Mouse (Mus musculus) left cerebral cortex, postnatal 25 days (tissue): Measurements from ENCODE around the gene Myof. TPM values are rescaled to one million over a fixed set of nuclear protein-coding genes. Genes with fewer than 3 reads are reported as not detected.

Source experiments
- DNase-seq, 2 experiments: peaks; one replicate each; pipeline ENCODE4 v3.0.0; 2022; ENCODE audit warnings: low spot score in 2 of 2, mixed read lengths in 1 of 2
- intact Hi-C: fragments of 180-260 bp; cut with DNase I; formaldehyde crosslinking; loops from one replicate; pipeline ENCODE4 v1.15.1; 2025
- total RNA-seq, 2 experiments: library from RNA; stranded (reverse); gene quantifications; 2 replicates each; pipeline ENCODE4 v1.2.3; 2021

Gene Myof
- total RNA-seq, 2 experiments from 2014 or later, result 5.6 to 5.7 TPM

DNA sequence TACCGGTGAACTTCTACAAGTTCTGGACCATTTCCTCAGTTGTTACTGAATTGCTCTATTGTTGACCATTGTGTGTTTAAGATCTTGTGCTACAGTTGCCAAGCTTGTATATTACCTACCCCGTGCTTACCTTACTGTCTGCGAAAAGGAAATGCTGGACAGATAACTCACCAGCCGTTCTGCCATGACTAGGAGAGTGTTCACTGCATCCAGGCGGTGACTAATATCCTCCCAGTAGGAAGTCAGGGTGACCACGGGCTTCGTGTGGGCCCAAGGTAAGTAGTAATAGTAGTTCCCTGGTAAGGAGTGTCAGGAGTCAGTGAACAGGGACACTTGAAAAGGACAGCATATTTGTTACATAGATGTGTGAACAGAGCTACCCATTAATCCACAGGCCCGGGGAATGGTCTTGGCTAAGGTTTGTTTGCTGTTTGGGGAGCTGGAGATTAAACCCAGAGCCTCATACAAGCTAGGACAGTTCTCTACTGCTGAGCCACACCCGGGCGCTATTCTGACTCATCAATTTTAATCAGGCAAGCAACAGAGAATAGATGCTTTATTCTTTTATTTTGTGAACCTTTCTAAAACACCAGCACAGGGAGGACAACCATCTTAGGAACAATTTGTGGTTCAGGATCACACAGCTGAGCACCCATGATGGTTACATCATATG is 83.7 kb downstream of the Myof start:
- intact Hi-C loops, result loop anchor here (5.0 kb wide), 1 partner anchor 393 kb away; no protein-coding TSS in a partner anchor
- DNase-seq, result no peak

DNA sequence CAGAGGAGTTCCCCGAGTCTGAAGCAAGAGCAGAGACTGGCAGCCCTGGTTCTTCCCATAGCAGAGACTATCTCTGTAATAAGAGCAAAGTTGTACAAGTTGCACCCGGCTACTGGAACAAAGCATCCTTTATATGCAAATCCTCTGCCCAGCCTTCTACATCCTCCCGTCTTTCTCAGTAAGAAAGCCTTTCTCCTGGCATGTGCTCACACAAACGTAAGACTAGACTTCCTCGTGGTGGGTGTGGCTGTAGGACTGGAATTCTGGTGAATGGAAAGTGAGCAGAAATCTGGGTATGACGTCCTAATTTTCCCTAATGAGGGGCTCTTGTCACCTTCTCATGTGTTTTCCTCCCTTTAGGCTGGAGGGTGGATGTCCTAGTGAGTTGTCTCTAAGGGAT is 84.3 kb downstream of the Myof start:
- intact Hi-C loops, result loop anchor here (5.0 kb wide), 1 partner anchor 393 kb away; no protein-coding TSS in a partner anchor
- no peak for DNase-seq

- intact Hi-C loops, result loop anchor here (5.0 kb wide), 1 partner anchor 395 kb away; no protein-coding TSS in a partner anchor
These were observed 86.1 kb downstream of the Myof start for GRCm38 (mm10) chr19:37957256-37957655.

DNA sequence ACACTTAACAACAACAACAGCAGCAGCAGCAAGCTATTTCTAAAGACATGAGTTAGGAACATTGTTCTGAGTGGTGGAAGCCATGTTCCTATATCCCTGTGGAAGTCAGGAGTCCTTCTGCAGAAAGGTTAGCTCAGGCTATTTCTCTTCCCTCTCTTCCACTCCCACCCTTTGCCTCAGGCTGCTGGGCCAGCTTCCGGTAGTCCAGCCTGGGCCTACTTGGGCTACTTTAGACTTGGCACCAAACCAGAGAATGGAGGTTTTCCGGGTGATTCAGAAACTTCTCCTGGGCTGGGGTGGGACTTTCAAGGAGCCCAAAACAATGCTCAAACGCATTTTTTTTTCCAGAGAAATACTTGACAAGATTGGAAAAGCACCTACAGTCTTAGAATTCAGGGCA is 87.4 kb downstream of the Myof start:
- intact Hi-C loops, result loop anchor here (5.0 kb wide), 1 partner anchor 396 kb away; no protein-coding TSS in a partner anchor
- DNase-seq, result no peak

More at GRCm38 (mm10) chr19:37957256-37957655, 86.1 kb downstream of the Myof start:
- DNase-seq, result no peak

- intact Hi-C loops, result loop anchor here (1.0 to 5.0 kb wide), 4 partner anchors 87 to 397 kb away; partner anchors contain the start of gene Myof
- DNase-seq, result peak; percentile 77 to 86
These were observed 87.9 kb downstream of the Myof start for GRCm38 (mm10) chr19:37955425-37956001.

DNA sequence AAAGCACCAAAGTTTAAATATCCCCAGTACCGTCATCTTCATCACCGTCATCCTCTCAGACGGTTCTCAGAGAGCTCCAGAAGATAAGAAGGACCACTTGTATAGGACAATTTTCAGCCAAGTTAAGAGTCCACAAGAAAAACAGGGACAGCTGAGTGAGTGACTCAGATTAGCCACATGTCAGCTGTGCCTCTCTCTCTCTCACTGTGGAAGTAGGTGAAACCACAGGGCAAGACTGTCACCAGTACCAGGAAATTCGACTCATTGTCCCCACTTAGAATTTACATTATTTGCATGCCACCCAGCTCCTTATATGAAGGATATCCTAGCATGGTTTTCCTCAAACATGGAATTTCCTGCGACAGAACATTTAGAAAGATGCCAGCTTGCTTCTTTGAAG is 88.6 kb downstream of the Myof start:
- intact Hi-C loops, result loop anchor here (1.0 to 5.0 kb wide), 4 partner anchors 88 to 398 kb away; partner anchors contain the start of gene Myof
- DNase-seq, result no peak

DNA sequence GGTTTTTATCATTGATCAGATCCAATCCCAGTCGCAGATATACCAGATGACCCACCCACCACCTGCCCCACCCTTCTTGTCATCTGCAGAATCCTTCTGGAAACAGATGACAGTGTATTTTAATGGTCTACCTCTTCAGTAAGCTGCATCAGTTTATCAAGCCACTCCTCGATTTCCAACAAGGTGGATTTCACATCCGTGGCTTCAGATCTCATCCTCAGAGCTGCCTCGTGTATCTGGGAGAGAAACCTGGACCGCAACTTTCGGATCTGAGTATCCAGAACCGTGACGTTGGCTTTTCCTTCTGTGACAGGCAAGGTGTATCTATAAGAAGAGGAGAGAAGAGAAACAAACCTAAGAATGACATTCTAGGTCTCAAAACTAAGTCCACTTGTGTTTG is 89.1 kb downstream of the Myof start:
- no peak for DNase-seq
- intact Hi-C loops, result loop anchor here (2.0 kb wide), 2 partner anchors 89 to 245 kb away; partner anchors contain the start of gene Myof

- no peak for DNase-seq
- intact Hi-C loops, result no loop called here
These were observed 96.7 kb downstream of the Myof start for GRCm38 (mm10) chr19:37946696-37947095.

- intact Hi-C loops, result no loop called here
These were observed 97.3 kb downstream of the Myof start for GRCm38 (mm10) chr19:37946053-37946452.

GRCm38 (mm10) chr19:37939203-37939602 is 104.2 kb downstream of the Myof start:
- intact Hi-C loops, result loop anchor here (5.0 to 10.0 kb wide), 2 partner anchors 52 to 374 kb away; no protein-coding TSS in a partner anchor
- no peak for DNase-seq

More at GRCm38 (mm10) chr19:37946053-37946452, 97.3 kb downstream of the Myof start:
- no peak for DNase-seq

- DNase-seq, result no peak
- intact Hi-C loops, result loop anchor here (2.0 to 10.0 kb wide), 4 partner anchors 50 to 372 kb away; no protein-coding TSS in a partner anchor
These were observed 106.3 kb downstream of the Myof start for GRCm38 (mm10) chr19:37937092-37937491.

DNA sequence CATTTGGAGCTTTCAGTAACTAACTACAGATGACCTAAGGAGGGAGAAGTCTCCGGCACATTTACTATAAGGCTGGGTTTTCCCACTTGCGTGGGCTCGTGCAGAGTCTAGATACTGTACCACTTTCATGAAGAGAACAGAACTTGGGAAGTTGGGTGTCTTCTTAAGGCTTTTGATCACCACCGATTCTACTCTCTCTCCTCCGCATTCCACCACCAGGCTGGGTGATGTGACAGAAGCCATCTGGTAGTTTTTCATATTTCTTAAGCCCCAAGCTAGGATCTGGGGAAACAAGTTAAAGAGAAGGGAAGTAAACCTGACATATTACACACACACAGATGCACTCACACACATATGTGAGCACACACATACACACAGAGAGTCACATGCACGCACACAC is 108.7 kb downstream of the Myof start:
- intact Hi-C loops, result loop anchor here (5.0 to 10.0 kb wide), 2 partner anchors 47 to 370 kb away; no protein-coding TSS in a partner anchor
- DNase-seq, result peak in 1 of 2 experiments; percentile 52

- intact Hi-C loops, result loop anchor here (10.0 kb wide), 1 partner anchor 367 kb away; no protein-coding TSS in a partner anchor
- DNase-seq, result no peak
These were observed 111.2 kb downstream of the Myof start for GRCm38 (mm10) chr19:37932198-37932597.

DNA sequence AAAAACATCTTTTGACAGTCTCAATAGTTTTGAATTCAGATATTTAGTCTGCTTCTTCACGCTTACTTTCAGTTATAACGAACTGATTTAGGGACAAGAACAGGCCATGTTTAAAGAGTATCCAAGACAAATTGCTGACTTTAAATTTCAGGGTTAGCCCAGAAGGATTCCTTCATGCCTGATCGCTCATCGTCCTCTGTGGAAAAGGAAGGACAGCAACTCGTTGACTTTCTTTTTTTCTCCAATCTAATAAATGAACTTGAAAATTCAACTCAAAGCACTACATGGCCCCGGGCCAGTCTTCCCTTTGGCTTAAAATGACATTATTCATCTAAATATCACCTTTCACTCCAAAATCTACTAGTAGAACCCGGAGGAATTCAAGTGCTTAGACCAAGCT is 115.5 kb downstream of the Myof start:
- no peak for DNase-seq
- intact Hi-C loops, result no loop called here

DNA sequence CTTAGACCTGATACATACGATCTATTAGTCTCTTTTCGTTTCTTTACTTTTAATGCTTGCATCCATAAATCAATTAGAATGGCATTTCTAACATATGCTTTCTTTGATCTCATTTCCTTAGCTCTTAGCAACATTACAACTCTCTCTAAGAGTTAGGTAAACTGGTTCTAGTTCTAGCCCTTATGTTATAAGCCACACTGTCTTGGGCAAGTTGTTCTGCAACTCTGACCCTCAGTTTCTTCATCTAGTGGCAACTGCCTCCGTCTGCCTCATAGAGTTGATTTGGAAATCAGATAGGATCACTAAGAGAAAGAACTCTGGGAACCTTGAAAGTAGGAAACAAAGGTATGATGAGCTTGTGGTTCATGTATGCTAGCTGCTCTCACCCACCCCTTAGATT is 118.1 kb downstream of the Myof start:
- intact Hi-C loops, result no loop called here
- DNase-seq, result no peak

DNA sequence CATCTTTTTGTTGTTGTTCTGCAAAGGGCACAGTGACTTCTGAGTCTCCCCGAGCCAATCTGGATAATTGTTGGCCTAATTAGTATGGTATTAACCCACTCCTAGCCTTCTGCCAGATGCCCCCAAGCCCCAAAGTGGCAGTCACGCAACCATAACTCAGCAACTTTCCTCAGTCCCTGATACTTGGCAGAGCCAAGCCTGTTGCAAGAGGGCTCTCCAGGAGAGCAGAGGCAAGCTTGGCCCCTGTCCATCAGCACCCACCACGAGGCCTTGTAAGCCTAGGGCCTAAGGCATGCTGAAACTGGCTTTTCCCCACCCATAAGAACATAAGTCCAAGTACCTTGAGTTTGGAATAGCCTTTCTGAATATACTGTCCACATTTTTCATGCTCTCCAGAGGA is 119.1 kb downstream of the Myof start:
- DNase-seq, result no peak
- intact Hi-C loops, result no loop called here

- intact Hi-C loops, result no loop called here
- DNase-seq, result no peak
These were observed 122.3 kb downstream of the Myof start for GRCm38 (mm10) chr19:37921098-37921497.

GRCm38 (mm10) chr19:37918515-37918932 is 124.9 kb downstream of the Myof start:
- intact Hi-C loops, result no loop called here
- no peak for DNase-seq

- DNase-seq, result no peak
- intact Hi-C loops, result no loop called here
These were observed 129.1 kb downstream of the Myof start for GRCm38 (mm10) chr19:37914261-37914660.

GRCm38 (mm10) chr19:37912501-37912900 is 130.9 kb downstream of the Myof start:
- intact Hi-C loops, result no loop called here
- DNase-seq, result no peak
